ENCODE assay signal across 24 mouse cellular contexts in the genomic region with DNA sequence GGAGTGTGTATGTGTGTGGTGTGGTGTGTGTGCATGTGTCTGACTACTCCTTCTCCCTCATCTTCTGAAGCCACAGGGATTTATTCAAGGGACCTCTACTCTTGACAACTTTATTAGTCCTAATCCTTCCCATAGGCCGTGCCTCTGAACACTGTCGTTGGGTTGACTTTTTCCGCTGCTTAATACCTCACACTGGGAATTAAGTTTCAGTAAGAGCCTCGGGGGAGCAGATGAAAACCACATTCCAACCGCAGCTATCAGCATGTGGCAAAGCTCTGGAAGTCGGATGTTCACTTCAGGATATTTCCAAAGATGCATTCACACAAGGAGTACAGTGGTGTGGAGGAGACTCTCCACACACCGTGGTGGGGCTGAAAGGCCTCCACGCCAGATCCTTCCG.
DNase-seq lines count a peak whose midpoint lies in the region; ATAC-seq and TF ChIP-seq lines count a peak whose summit lies in the region.
"Had no signal": no experiment of that assay in that cellular context is flagged by ENCODE, and none has a peak within 500 bp of the region (broad histone marks: within the 10 kb centered on the region; RNA-seq: fewer than 3 reads in every experiment).

No protein-coding gene starts in this region.

- no peaks in the 10 kb centered on the region for H3K36me3 ChIP-seq in embryonic facial prominence, embryonic 11.5 days (replicated peaks; ENCODE audit: control insufficient read depth, insufficient read depth, low read depth, low read length)
- H3K36me3 ChIP-seq in embryonic facial prominence, embryonic 10.5 days (replicated peaks), result no peaks in the 10 kb centered on the region
- H3K36me3 ChIP-seq in limb, embryonic 14.5 days (ENCODE audit: control insufficient read depth, insufficient read depth, low read length), result no peaks in the 10 kb centered on the region
- H3K36me3 ChIP-seq in limb, embryonic 10.5 days, result no peaks in the 10 kb centered on the region
- no peaks in the 10 kb centered on the region for H3K36me3 ChIP-seq in embryonic facial prominence, embryonic 14.5 days (ENCODE audit: control insufficient read depth, insufficient read depth, low read length)
- H3K36me3 ChIP-seq: embryonic facial prominence, embryonic 15.5 days; hindbrain, embryonic 12.5 days had no signal

- DNase-seq in embryonic facial prominence, embryonic 11.5 days (ENCODE audit: low spot score), result peak; percentile 32
- DNase-seq in embryonic facial prominence, embryonic 10.5 days (ENCODE audit: low spot score), result no peak
- DNase-seq in limb, embryonic 14.5 days (ENCODE audit: low spot score), result peak; percentile 41
- DNase-seq in limb, embryonic 10.5 days (ENCODE audit: low spot score), result no peak
- DNase-seq in embryonic facial prominence, embryonic 14.5 days (ENCODE audit: low spot score), result peak; percentile 64
- DNase-seq in left cerebral cortex, adult 11 months (ENCODE audit: low spot score), result no peak
- DNase-seq in adrenal gland, adult (ENCODE audit: inconsistent age in 2 of 2, low spot score in 1 of 2), result no peak
- DNase-seq: adrenal gland, adult 8-10 months; adrenal gland, postnatal 36 days; cerebellum, adult 2 months; cerebellum, postnatal 10 days; forebrain, postnatal 0 days; gastrocnemius, postnatal 36 days; heart, adult 11 months; heart, postnatal 10 days; heart, postnatal 4 days had no signal

- no peaks in the 10 kb centered on the region for H3K27me3 ChIP-seq in embryonic facial prominence, embryonic 11.5 days (ENCODE audit: control insufficient read depth, insufficient read depth, low read length)
- H3K27me3 ChIP-seq in embryonic facial prominence, embryonic 10.5 days (replicated peaks; ENCODE audit: low read depth, poor library complexity, severe bottlenecking), result no peaks in the 10 kb centered on the region
- no peaks in the 10 kb centered on the region for H3K27me3 ChIP-seq in limb, embryonic 14.5 days (ENCODE audit: control insufficient read depth, insufficient read depth, low read length)
- H3K27me3 ChIP-seq in limb, embryonic 10.5 days (ENCODE audit: low read depth, poor library complexity, severe bottlenecking), result no peaks in the 10 kb centered on the region
- H3K27me3 ChIP-seq in embryonic facial prominence, embryonic 14.5 days (replicated peaks; ENCODE audit: control insufficient read depth, insufficient read depth, low read length), result no peaks in the 10 kb centered on the region
- H3K27me3 ChIP-seq: embryonic facial prominence, embryonic 15.5 days; forebrain, embryonic 13.5 days; hindbrain, embryonic 12.5 days had no signal

- no peak overlapping the region for H3K4me3 ChIP-seq in embryonic facial prominence, embryonic 11.5 days (ENCODE audit: low read depth, low read length)
- H3K4me3 ChIP-seq in embryonic facial prominence, embryonic 10.5 days, result no peak overlapping the region
- H3K4me3 ChIP-seq in limb, embryonic 14.5 days (replicated peaks; ENCODE audit: low read length), result no peak overlapping the region
- H3K4me3 ChIP-seq in limb, embryonic 10.5 days, result no peak overlapping the region
- H3K4me3 ChIP-seq in embryonic facial prominence, embryonic 14.5 days (ENCODE audit: low read depth, low read length), result no peak overlapping the region
- H3K4me3 ChIP-seq: embryonic facial prominence, embryonic 15.5 days; erythroblast, embryonic 14.5 days; forebrain, embryonic 13.5 days; hindbrain, embryonic 12.5 days had no signal

- ATAC-seq in embryonic facial prominence, embryonic 11.5 days (replicated peaks; ENCODE audit: insufficient number of reproducible peaks, low FRiP score, low TSS enrichment, low read depth), result no peak
- no peak for ATAC-seq in limb, embryonic 14.5 days (ENCODE audit: low FRiP score, low read depth)
- peak; percentile 53 for ATAC-seq in embryonic facial prominence, embryonic 14.5 days (ENCODE audit: low read depth)
- ATAC-seq: CD4-positive, CD25-positive, alpha-beta regulatory T cell, adult 4 months; forebrain, embryonic 13.5 days; hindbrain, embryonic 16.5 days; inflammation-experienced regulatory T-cells, adult 6 months; intestine, postnatal 0 days had no signal

- H3K9ac ChIP-seq in embryonic facial prominence, embryonic 11.5 days (replicated peaks; ENCODE audit: low read length), result no peak overlapping the region
- no peak overlapping the region for H3K9ac ChIP-seq in limb, embryonic 14.5 days (ENCODE audit: low read depth, low read length, severe bottlenecking)
- H3K9ac ChIP-seq in embryonic facial prominence, embryonic 14.5 days (ENCODE audit: low read depth, low read length), result no peak overlapping the region
- H3K9ac ChIP-seq: embryonic facial prominence, embryonic 15.5 days; forebrain, embryonic 13.5 days; forebrain, postnatal 0 days; hindbrain, embryonic 12.5 days had no signal

- no peak overlapping the region for H3K4me2 ChIP-seq in embryonic facial prominence, embryonic 11.5 days (ENCODE audit: low read depth, low read length)
- no peak overlapping the region for H3K4me2 ChIP-seq in limb, embryonic 14.5 days (replicated peaks; ENCODE audit: low read depth, low read length, severe bottlenecking)
- no peak overlapping the region for H3K4me2 ChIP-seq in embryonic facial prominence, embryonic 14.5 days (ENCODE audit: low read depth, low read length)
- H3K4me2 ChIP-seq: embryonic facial prominence, embryonic 15.5 days; forebrain, embryonic 13.5 days; hindbrain, embryonic 12.5 days had no signal

- H3K9me3 ChIP-seq in embryonic facial prominence, embryonic 11.5 days (replicated peaks; ENCODE audit: control insufficient read depth, low read length), result no peaks in the 10 kb centered on the region
- no peaks in the 10 kb centered on the region for H3K9me3 ChIP-seq in embryonic facial prominence, embryonic 10.5 days
- H3K9me3 ChIP-seq in limb, embryonic 14.5 days (ENCODE audit: control insufficient read depth, low read length), result no peaks in the 10 kb centered on the region
- H3K9me3 ChIP-seq in limb, embryonic 10.5 days (replicated peaks), result no peaks in the 10 kb centered on the region
- no peaks in the 10 kb centered on the region for H3K9me3 ChIP-seq in embryonic facial prominence, embryonic 14.5 days (ENCODE audit: control insufficient read depth, low read length)
- H3K9me3 ChIP-seq: embryonic facial prominence, embryonic 15.5 days; forebrain, embryonic 13.5 days; hindbrain, embryonic 12.5 days had no signal

- WGBS in embryonic facial prominence, embryonic 11.5 days, result 53% methylated on average over 9 of the region's 9 CpGs
- 55% methylated on average over 9 of the region's 9 CpGs for WGBS in embryonic facial prominence, embryonic 10.5 days
- 35% methylated on average over 9 of the region's 9 CpGs for WGBS in limb, embryonic 14.5 days
- 74% methylated on average over 9 of the region's 9 CpGs for WGBS in limb, embryonic 10.5 days
- WGBS in embryonic facial prominence, embryonic 14.5 days, result 36% methylated on average over 9 of the region's 9 CpGs

- peaks cover 4% of the 10 kb centered on the region; the same call in 1 of the 2 replicates for H3K4me1 ChIP-seq in embryonic facial prominence, embryonic 11.5 days (ENCODE audit: control insufficient read depth, insufficient read depth, low read length)
- H3K4me1 ChIP-seq in embryonic facial prominence, embryonic 10.5 days, result peaks cover 40% of the 10 kb centered on the region
- 0 out of 2 replicates have a peak, but pooled peaks cover 3% of the 10 kb centered on the region for H3K4me1 ChIP-seq in limb, embryonic 14.5 days (ENCODE audit: control insufficient read depth, insufficient read depth, low read length)
- H3K4me1 ChIP-seq in limb, embryonic 10.5 days, result peaks cover 21% of the 10 kb centered on the region
- peaks cover 6% of the 10 kb centered on the region; the same call in 1 of the 2 replicates for H3K4me1 ChIP-seq in embryonic facial prominence, embryonic 14.5 days (ENCODE audit: control insufficient read depth, insufficient read depth, low read length)
- H3K4me1 ChIP-seq: forebrain, embryonic 13.5 days had no signal

- TF ChIP-seq POLR2A in limb, embryonic 14.5 days (IDR thresholded peaks at IDR 0.05; ENCODE audit: borderline replicate concordance, extremely low read depth, insufficient read depth, insufficient read length), result no peak

- H3K27ac ChIP-seq in embryonic facial prominence, embryonic 11.5 days (replicated peaks; ENCODE audit: low read depth, low read length), result no peak overlapping the region
- no peak overlapping the region for H3K27ac ChIP-seq in embryonic facial prominence, embryonic 10.5 days (replicated peaks)
- no peak overlapping the region for H3K27ac ChIP-seq in limb, embryonic 14.5 days (replicated peaks; ENCODE audit: low read depth, low read length)
- no peak overlapping the region for H3K27ac ChIP-seq in limb, embryonic 10.5 days
- H3K27ac ChIP-seq in embryonic facial prominence, embryonic 14.5 days (replicated peaks; ENCODE audit: low read depth, low read length), result no peak overlapping the region
- H3K27ac ChIP-seq: embryonic facial prominence, embryonic 15.5 days; forebrain, embryonic 13.5 days; hindbrain, embryonic 12.5 days had no signal

Comparison
In these comparisons a context has a peak if more than half of its experiments do, and no peak if none do; other contexts are left out.
1. DNase-seq: peak in embryonic facial prominence, embryonic 11.5 days (single experiment), limb, embryonic 14.5 days (single experiment) and embryonic facial prominence, embryonic 14.5 days (single experiment); none in embryonic facial prominence, embryonic 10.5 days (single experiment), limb, embryonic 10.5 days (single experiment), left cerebral cortex, adult 11 months (single experiment) and adrenal gland, adult (0 of 2).